Mouse (Mus musculus) C2C12 (cell line): ENCODE results near the gene Ppfibp1.

Source experiments
- CEBPB ChIP-seq: IDR thresholded peaks from one replicate; pipeline ENCODE4 v1.6.1; 2011; ENCODE audit warnings: low read depth, mild to moderate bottlenecking, control low read depth, moderate library complexity
- CTCF ChIP-seq: IDR thresholded peaks from one replicate; pipeline ENCODE4 v1.5.1; 2011; ENCODE audit not compliant: control insufficient read depth, insufficient read depth, insufficient read length
- MAX ChIP-seq: IDR thresholded peaks from one replicate; pipeline ENCODE4 v1.6.1; 2011; ENCODE audit warnings: mild to moderate bottlenecking, control low read depth
- MYOG ChIP-seq: IDR thresholded peaks from one replicate; pipeline ENCODE4 v1.6.1; 2011; ENCODE audit not compliant: control insufficient read depth, insufficient read length; ENCODE audit errors: extremely low read depth
- USF1 ChIP-seq: IDR thresholded peaks from one replicate; pipeline ENCODE4 v1.6.1; 2011; ENCODE audit warnings: low read depth, mild to moderate bottlenecking, control low read depth, moderate library complexity

DNA sequence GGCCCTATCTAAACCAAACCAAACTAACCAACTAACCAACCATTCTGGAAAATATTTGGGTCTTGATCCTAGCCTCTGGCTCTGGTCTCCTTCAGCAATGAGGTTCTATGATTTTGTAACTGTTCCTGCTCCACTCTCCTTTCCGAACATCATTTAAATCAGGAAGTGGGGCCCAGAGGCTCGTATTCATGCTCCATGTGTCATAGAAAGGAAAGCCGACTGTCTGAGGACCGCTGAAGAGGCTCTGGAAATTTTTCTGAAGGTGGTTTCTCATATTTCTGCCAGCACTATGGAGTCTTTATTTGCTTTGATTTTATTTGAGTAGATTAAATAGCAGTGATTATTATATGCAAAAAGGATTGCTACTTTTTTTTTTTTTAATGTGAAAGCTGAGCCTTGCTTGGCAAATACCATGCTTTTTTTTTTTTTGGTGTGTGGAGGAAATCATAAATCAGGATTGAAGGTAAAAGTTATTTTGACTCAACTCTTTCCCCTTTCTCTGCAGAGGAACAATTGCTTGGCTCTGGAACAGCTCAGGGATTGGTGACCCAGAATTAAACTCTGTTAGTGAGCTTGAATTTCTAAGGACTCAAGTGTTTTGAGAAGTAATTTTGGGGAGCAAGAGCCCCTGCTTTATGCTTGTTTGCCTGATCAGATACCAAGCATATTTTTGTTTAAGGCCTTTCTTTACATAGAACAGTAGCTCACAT, 25.4 kb downstream of the Ppfibp1 start:
- TF ChIP-seq CTCF, result no peak
- no peak for TF ChIP-seq MYOG
- TF ChIP-seq USF1, result no peak
- TF ChIP-seq MAX, result no peak
- TF ChIP-seq CEBPB, result no peak
